Mouse (Mus musculus): ENCODE measurements around the gene Lrrk1.
A peak's percentile ranks its signal among the peaks of the same experiment; 100 is the strongest.
"Not testable (repeated sequence)": the region's sequence is repeated elsewhere in the genome, so short reads cannot be mapped to it uniquely, and the experiment has no call there.

The Lrrk1 gene

DNA sequence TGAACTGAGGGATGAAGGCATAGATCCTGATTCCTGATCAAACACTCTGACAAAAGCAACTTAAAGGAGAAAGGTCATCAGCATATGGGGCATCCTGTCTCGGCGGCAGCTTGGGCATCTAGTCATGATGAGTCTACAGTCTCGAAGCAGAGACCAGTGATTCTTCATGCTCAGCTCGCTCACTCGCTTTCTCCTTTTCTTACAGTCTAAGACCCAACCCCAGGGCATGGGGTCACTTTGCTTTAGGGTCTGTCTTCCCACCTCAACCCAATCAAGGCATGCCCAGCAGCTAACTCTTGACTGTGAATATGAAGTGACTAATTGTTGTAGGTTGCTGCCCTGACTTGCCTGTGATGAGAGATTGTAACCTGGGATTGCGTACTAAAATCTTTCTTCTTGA lies 163.6 kb downstream of the Lrrk1 start:
- DNase-seq (ENCODE audit: low spot score), result no peak

DNA sequence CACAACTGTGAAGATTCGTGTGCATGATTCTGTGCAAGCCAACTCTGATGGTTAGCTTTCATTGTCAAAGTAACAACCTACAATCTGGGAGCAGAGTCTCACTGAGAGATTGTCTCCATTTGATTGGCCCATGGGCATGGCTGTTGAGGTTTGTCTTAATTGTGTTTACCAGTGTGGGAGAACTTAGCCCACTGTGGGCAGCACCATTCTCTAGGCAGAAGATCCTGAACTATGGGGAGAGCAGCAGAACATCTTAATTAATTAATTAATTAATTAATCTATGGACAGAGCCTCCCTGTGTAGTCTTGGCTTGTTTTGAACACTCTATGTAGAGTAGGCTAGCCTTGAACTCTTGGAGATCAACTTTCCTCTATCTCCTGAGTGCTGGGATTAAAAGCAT lies 164.4 kb downstream of the Lrrk1 start:
- DNase-seq (ENCODE audit: low spot score), result no peak

DNA sequence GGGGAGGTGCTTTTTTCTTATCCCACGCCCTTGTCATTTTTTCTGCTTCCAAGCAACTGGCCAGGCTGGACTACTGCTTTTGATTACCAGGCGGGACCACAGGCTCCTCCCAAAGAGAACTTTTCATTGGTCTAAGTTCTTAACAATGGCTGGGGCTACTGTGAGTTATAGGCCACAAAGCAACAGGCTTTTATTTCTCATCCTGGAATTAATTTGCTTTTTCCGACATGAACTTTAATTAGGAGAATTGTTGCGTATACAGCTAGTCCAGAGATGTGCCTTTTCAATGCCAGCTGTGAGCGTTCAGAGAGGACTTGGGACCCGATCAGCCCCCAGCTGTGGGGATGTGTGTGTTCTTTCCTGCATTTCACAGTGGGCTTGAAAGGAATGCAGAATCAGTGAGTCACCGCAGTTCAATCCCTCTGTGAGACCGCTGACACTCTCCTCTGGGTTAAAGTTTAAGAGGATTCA lies 165.5 kb downstream of the Lrrk1 start:
- DNase-seq (ENCODE audit: low spot score), result peak; percentile 52

DNA sequence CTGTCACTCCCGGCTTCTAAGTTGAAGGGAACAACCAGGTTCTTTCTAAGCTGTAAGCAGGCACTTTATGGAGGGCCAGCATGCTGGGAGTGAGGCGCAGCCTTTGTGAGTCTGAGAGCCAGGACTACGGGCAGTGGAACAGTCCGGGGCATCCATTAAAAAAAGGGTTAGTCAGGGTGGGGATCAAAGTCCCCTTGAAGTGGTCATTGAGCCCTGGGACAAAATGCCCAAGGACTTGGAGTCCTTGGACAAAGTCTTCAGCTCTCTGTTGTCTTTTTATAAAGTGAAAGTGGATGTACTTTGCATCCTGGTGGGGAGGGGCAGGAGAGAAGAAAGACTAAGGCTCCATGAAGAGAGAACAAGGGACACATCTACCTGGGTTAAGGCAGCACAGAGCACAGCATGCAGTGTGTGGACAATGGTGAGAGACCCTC lies 168.3 kb downstream of the Lrrk1 start:
- DNase-seq (ENCODE audit: low spot score), result no peak

DNA sequence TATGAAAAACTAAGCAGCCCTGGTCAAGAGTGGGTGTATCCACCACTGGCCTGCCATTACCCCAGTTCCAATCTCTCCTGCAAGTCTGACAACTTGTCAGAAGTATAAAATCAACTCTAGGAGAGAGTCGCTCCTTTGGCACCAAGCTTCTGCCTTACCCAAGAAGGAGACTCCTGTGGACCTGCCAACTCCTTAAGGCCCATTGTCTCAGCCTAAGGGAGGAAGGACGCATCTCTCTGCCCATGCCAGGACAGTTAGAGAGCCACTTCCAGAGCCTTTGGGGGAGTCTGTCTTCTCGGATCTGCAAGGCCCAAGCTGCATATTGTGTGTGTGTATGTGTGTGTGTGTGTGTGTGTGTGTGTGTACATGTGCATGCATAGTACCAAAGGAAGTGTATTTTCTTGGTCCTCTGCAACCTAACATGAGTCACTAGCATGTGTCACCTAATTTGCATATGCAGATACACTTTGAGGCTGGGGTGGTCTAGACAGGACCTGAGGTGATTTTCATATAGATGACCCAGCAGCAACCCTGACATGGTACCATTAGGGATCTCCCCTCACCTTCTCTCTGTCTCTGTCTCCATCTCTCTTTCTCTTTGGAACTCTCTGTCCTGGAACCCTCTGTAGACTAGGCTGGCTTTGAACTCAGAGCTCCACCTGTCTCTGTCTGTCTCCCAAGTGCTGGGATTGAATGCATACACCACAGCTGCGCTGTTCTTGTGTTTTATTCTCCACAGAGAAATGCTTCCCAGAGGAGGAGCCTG lies 168.9 kb downstream of the Lrrk1 start:
- DNase-seq (ENCODE audit: low spot score), result no peak

DNA sequence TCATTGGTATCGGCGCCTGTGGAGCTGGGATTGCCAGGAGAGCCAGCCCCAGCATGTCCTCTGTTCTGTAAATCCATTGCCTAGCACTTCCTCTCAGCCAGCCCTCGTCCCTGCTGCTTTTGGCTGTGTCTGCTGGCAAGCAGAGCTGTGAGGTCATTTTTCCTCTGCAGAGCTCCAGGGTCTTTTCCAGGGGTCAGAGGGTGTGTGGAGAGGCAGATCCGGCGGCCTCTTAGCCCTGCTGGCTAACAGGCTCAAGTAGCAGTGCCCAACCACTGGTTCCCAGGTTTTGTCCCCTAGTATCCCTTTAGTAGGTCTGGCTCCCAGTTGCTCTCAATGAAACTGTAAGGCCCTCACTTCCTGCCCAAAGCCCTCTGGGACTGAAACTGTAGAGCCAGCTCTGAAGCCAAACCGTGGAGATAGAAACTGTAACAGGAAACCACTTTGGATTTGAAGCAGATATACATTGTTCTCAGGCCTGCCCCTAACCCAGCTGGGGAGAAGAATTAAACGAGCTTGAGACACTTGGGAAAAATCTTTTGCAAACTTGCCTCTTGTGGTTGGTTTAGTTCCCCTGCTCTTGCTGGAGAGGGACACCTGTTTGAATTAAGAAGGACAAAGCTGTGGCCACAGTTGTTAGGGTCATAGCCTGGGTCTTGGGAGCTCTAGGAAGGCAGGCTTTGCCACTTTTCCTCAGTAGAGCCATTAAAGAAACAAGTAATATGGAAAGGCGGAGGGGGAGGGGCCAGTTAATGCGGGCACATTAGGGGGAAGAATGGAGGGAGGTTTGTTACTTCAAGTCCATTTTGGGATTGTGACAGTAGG lies 169.7 kb downstream of the Lrrk1 start:
- peak; percentile 71 for DNase-seq (ENCODE audit: low spot score)

DNA sequence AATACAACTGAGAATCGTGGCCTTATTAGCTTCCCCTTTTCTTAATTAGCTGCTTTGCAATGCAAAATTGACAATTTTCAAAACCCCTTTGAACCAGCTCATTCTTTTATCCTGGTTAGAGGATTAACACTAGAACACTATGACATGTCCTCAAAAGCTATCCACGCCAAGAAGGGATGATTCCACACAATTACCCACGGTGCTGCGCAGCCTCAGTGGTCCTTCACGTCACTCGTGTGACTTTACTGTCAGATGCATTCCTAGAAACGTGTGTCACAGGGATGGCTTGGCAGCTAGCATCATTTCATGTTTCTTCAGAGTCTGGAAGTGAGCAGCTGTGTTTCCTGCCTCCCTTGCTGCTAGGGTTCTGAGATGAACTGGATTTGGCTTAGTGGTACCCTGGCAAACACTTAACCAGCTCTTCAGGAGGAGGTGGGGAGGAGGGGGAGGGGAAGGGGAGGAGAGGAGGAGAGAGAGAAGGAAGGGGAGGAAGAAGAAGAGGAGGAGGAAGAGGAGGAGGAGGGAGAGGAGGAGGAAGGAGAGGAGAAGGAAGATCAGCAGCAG lies 170.5 kb downstream of the Lrrk1 start:
- DNase-seq (ENCODE audit: low spot score), result no peak

DNA sequence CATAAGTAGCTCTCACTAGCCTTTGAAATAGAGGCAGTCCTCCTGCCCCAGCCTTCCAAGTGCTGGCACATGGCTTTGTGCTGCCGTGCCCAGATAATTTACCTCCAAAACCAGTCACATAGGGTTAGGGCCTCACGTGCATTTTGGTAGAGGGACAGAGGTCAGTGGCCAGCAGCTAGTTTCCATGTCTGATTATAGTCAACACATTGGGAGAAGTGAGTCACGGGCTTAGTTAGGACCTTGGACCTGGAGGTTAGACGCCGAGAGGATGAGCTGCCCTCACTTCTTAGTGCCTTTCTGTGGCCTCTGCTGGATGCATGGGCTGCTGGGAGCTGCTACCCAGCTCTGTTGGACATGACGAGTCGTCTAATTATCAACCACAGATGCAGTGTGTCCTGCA lies 171.1 kb downstream of the Lrrk1 start:
- DNase-seq (ENCODE audit: low spot score), result no peak

DNA sequence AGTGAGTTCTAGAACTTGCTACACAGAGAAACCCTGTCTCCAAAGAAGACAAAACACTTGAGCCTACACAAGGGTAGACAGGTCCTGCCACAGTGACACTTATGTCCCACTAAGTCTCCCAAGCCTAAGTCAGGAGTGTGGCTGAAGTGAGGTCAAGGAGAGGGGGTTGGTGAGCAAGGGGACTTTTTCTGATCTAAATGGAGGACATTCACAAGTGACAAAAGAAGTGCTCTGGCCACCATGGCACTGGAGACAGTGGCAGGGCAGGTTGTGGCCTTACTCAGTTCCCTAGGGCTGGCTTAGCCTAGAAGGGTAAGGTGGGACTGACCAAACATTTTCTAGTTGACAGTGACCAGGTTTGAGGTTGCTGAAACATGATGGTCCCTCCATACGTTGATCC lies 172.2 kb downstream of the Lrrk1 start:
- no peak for DNase-seq (ENCODE audit: low spot score)

DNA sequence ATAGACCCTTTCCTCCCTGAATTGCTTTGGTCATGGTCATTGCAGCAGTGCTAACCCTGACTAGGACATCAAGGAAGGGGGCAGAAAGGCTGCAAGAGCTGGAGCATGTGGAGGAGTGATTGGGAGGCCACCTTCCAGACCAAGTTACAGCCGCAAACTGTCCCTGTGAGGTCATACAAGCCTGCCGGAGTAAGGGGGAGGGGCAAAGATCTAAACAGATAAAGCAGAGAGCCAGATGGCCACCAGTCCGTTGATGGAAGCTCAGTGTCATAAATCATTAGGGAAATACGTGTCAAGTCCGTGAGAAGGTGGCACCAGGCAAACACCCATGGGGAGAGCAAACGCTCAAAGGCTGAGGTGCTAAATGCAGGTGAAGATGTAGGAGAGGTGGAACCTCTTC lies 173.7 kb downstream of the Lrrk1 start:
- no peak for DNase-seq (ENCODE audit: low spot score)

DNA sequence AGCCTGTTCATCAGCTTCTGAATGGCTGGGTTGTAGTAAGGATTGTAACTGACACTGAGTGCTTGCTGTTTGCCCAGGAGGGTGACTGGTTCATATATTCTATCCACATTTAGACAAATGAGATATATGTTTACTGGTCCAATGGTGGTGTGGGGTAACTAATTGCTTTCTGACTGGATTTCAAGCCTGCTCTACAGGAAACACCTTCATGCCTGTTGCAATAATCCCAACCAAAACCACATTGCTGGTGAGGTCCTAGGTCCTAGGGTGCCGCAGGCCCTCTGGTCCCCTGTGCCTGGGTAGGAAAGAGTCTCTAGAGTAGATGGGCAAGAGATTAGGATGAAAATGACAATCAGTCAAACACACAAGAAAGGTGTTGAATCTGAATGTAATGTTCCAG lies 175.3 kb downstream of the Lrrk1 start:
- no peak for DNase-seq (ENCODE audit: low spot score)

DNA sequence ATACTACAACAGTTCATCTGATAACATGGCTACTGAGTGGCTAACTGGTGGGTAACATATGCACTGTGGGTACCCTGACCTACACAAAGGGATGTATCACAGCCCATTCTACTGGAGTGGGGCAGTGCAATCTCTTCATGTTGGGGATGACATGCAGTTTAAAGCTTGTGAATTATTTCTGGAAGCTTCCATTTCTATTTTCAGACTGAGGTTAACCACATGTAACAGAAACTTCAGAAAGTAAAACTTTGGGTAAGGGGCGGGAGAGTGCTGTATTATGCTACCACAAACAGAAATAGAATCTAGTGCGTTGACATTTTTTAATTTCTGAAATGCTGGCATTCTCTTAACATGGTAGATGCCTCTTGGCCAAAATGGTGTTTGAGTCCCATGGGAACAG lies 178.2 kb downstream of the Lrrk1 start:
- no peak for DNase-seq (ENCODE audit: low spot score)

DNA sequence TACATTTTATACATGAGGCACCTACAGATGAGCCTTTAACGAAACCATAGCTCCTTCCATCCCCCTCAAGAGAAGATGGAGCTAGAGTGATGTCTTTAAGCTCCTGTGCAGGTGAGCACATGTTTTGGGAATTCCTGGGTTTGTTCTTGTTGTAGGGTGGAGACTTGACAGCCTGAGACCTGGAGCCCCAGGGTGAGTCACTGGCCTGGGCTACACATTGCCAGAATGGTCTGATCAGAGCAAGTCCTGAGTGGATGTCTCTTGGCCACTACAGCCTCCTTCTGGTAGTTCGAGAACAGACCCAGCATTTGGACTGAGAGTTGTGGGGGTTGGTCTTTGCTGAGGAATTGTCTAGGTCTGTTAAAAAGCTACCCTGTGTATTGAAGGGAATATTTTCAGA lies 186.5 kb downstream of the Lrrk1 start:
- DNase-seq (ENCODE audit: low spot score), result no peak

DNA sequence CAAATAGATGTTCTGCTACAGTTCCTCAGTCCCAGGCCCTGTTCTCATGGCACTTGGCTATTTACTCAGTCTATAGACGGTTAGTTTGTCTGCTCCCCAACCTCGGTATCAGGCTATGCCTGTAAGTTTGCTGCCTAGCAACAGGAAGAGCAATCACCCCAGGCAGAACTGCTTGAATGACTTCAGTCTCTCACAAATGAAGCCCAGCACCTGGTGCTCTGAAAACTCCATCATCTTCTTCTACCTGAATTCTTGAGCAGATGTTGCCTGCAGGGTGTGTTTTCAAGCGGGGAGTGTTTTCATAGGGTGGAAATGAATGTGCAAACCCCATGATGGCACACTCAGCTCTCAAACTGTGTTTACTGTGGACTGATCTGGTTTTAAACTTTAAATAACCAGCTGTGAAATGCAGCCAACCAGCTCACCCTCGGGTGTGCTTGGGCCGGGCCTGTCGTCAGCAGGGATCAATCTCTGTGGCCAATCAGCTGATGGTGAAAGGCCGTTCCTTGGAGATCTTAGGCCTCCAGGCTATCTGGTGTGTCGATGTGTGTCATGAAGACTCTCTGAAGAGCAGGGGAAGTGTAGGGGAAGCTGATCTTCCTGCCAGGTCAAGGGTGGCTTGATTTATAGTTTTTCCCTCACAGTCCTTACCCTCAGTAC lies 187.2 kb downstream of the Lrrk1 start:
- no peak for DNase-seq (ENCODE audit: low spot score)

DNA sequence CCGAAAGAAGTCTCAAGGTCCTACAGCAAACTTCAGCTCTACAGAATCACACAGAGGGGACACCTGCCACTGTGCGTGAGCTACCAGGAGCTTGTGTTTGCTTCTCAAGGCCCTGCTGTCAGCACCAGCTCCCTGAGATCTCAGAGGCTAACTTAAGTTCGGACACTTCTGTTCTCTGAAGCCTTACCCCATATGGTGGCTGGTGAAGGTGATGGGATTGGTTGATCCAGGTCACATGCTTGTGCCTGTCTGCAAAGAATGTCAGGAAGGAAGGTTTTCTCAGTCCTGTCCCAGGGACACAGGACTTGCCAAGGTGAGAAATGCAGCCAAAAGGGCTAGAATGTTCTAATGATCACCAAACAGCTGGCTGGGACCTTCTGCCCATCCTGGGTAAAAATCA lies 187.8 kb downstream of the Lrrk1 start:
- no peak for DNase-seq (ENCODE audit: low spot score)

DNA sequence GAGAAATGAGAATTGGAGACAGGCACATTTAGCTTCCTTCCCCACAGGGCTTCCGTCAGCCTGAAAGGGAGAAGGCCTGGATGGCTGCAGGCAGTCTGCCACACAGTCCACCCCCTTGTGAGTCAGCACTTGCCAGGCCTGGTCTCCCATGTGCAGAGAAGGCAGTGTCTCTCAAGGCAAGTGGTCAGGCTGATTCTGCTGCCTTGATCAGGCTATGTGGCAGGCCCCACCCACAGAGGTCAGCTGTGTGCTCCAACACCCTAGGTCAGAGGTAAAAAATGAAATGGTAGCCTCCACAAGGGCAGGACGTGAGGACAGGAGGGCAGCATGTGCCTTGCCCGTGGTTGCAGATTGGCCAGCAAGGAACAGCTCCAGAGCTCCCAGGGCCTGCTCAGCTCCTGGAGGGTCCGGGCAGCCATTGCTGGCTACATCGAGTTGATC lies 188.7 kb downstream of the Lrrk1 start:
- DNase-seq (ENCODE audit: low spot score), result no peak

DNA sequence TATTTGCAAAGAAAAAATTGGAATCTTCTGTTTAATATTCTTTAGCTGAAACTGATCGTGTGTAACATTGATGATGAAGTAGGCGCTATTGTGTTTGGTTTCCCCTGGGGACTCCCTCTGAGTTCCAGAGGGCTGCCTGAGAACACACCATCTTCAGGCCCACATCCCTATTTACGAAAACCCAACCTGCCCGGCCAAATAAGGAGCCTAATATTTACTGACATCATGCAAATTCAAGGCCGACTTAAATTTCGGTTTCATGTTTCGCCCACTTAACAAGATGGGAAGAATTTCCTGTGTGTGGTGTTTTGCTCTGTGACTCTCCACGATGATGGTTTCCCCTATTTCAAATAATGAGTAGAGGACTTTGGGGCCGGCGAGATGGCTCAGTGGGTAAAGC lies 189.7 kb downstream of the Lrrk1 start:
- no peak for DNase-seq (ENCODE audit: low spot score)

DNA sequence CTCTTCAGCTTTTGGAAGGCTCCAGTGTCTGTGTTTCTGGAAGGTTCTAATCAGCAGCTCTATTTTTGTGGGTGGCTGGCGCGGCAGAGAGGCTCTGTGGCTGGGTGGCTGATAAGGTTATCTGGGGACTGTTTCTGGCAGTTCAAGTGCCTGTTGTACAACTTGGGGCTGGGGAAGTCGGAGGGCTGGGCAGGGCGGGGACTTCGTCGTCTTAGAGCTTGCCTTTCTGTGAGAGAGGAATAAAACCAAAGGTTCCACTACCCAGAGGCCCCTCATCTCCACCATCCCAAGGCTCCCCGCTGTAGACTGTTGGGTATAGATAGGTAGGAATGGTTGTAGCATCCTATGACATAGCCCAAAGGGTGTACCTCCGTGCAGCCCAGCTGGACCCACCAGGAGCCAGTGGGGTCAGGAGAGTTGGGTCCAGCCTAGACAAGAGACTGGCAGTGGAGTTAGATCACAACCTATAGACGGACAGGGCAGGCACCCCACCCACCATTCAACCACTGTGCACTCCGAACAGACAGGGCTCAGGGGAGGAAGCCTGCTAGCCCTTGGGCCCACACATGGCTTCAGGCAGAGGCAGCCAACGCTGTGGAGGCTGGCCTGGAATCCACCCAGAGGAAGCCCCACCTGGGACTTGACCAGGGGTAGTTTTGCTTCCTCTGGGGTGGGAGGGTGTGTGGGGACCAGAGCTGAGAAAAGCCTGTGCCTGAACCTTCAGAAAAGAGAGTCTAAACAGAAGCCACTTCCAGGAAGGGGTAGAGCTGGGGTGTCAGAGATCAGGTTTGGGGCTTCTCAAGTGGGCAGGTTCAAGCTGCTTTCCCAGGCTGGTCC lies 191.3 kb downstream of the Lrrk1 start:
- DNase-seq (ENCODE audit: low spot score), result no peak

DNA sequence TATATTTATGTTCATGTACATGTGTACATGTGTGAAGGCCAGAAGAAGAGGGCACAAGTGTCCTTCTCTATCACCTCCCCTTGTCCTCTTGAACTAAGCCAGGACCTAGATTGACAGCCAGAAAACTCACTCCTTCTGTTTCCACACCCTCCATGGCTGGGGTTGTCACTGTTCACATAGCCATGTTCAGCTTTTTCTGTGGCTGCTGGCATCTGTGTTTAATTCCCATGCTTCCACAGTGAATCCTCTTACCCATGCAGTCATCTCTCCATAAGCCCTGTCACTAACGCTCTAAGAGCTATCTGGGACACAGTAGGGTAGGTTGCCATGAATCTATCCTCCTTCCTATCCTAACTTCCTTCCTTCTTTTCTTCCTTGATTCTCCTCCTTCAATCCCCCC lies 192.3 kb downstream of the Lrrk1 start:
- no peak for DNase-seq (ENCODE audit: low spot score)

DNA sequence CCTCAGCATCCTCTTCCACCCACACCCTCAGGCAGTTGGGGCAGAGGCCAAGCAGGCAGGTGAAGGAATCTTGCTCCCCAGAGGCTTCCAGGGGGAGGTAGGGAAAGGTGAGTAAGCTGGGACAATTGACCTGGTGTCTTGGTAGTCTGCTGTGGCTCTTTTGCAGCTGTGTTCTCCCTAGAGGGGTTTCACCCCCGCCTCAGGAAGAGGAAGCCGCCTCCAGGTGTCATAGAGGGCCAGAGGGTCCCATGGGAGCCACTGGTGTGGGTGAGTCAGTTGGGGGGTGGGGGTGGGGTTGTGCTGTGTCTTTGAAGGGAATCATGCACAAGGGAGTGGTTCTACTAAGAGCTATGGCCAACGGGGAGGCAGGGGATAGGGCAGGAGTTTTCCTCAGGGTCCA lies 193.6 kb downstream of the Lrrk1 start:
- no peak for DNase-seq (ENCODE audit: low spot score)

DNA sequence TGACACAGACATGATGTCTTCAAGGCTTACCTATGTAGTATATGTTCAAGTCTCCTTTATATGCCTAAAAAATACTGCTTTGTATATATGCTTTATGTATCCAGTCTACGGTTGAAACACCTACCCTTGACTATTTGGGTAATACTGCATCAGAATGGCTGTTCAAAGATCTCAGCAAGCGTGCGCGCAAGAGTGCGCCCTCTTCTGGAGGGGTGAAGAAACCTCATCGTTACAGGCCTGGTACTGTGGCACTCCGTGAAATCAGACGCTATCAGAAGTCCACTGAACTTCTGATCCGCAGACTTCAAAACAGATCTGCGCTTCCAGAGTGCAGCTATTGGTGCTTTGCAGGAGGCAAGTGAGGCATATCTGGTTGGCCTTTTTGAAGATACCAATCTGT lies 197.8 kb downstream of the Lrrk1 start:
- DNase-seq (ENCODE audit: low spot score), result not testable (repeated sequence)
